Mouse (Mus musculus) bone marrow macrophage, adult 2 months (primary cell): ENCODE results near the gene Mcrs1. TPM values are rescaled to one million over a fixed set of nuclear protein-coding genes. Genes with fewer than 3 reads are reported as not detected.
"Not testable (repeated sequence)": the region's sequence is repeated elsewhere in the genome, so short reads cannot be mapped to it uniquely, and the experiment has no call there.

ENCODE experiments used
- H3K27ac ChIP-seq: 2 replicates; pipeline ENCODE4 v1.5.1; 2012; ENCODE audit warnings: low read depth, low read length; ENCODE audit not compliant: insufficient read depth
- H3K4me1 ChIP-seq: 2 replicates; pipeline ENCODE4 v1.6.1; 2012; ENCODE audit warnings: low read length; ENCODE audit not compliant: control insufficient read depth, insufficient read depth
- H3K4me3 ChIP-seq: 2 replicates; pipeline ENCODE4 v1.5.1; 2012; ENCODE audit warnings: mild to moderate bottlenecking, low read length, moderate library complexity; ENCODE audit not compliant: insufficient read depth
- CTCF ChIP-seq: IDR thresholded peaks from 2 replicates; pipeline ENCODE4 v1.5.1; 2012; ENCODE audit warnings: low read depth, mild to moderate bottlenecking, low read length, moderate library complexity
- POLR2A ChIP-seq: IDR thresholded peaks from 2 replicates; pipeline ENCODE4 v1.6.1; 2012; ENCODE audit warnings: mild to moderate bottlenecking, low read depth, low read length, borderline replicate concordance
- polyA plus RNA-seq: library from polyadenylated mRNA; stranded (reverse); fragments of >200 nt; gene quantifications from 2 replicates; pipeline ENCODE4 v1.2.4, GENCODE M21; 2012; ENCODE audit not compliant: missing spikeins, insufficient read depth, insufficient read length

The Mcrs1 gene
- polyA plus RNA-seq, 1 experiment = 29.9 TPM

DNA sequence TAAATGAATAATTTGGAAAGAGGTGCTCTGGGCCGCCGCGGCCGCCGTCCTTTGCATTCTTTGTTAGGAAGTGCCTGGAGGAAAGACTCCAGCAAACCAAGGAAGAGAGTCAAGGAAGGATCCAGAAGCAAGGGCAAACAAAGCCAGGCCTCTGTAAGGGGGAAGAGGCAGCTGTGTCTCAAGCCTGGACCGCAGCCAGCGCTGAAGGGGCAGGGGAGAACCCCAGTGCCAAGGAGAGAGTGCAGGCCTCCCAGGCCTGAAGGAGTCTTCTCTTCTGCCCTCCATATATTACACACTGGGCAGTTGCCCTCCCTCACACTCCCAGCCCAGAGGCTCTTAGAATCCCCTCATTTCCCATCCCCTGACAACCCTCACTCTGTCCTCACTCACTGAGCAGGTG, 26.5 kb upstream of the Mcrs1 start:
- TF ChIP-seq CTCF (no peak), POLR2A (no peak)
- Histone ChIP-seq H3K27ac (no peak overlapping the region), H3K4me1 (no peaks in the 10 kb centered on the region), H3K4me3 (no peak overlapping the region)

DNA sequence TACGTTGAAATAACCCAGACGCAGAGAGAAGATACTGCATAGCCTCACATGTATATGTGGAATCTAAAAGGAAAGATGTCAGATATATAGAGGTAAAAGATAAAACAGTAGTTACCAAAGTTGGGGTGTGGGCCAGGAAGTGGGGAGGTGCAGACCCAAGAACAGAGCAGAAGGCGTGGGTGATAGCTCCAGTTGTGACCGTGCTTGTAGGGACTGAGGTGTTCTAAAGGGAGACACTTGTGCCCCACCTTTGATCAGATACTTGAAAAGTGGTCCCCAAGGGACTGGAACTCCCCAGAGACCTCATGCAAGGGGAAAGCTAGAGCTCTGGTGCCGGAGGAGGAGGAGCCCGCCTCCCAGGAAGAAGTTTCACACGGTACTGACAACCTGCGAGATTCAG, 24.3 kb upstream of the Mcrs1 start:
- TF ChIP-seq CTCF = no peak
- no peak for TF ChIP-seq POLR2A
- H3K4me3 ChIP-seq = no peak overlapping the region
- H3K4me1 ChIP-seq = no peaks in the 10 kb centered on the region
- H3K27ac ChIP-seq = no peak overlapping the region

DNA sequence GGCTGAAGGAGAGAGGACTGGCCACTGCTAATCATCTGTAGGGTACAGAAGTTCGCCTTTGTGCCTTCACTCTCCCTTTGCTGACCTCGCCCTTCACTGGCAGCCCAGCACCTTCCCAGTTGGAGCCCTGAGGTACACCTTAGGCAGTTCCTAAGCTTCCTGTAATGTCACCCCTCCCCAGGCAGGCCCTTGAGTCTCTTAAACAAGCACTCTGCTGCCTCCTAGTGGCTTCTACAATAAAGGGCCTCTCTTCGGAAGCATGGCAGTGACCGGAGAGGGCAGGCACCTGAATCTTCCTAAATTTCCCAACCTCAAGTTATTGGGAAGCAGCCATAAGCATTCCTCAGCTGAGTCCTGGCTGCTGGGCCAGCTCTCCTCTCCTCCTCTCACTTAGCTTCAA, 13.9 kb upstream of the Mcrs1 start:
- Histone ChIP-seq H3K4me3 (no peak overlapping the region), H3K27ac (no peak overlapping the region), H3K4me1 (peaks cover 3% of the 10 kb centered on the region)
- TF ChIP-seq POLR2A (no peak), CTCF (peak; percentile 84)

DNA sequence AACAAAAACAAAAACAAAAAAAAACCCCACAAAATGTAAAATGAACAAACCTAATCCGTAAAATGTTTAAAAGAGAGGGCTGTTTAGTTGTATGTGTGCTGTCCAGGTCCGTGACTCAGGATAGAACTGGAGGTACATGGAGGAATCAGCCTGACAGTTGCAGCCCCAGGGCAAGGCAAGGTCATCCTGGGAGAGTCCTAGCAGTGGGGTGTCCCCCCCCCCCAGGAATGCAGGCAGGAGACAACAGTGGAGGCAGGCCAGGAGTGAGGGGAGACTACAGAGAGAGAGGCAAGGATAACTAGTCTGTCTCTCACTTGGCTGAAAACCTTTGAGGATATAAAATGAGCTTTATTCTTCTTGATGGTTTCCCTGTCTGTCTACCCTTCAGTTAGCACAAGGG, 12.6 kb upstream of the Mcrs1 start:
- TF ChIP-seq CTCF (no peak), POLR2A (no peak)
- Histone ChIP-seq H3K4me1 (peaks cover 11% of the 10 kb centered on the region), H3K4me3 (no peak overlapping the region), H3K27ac (no peak overlapping the region)

DNA sequence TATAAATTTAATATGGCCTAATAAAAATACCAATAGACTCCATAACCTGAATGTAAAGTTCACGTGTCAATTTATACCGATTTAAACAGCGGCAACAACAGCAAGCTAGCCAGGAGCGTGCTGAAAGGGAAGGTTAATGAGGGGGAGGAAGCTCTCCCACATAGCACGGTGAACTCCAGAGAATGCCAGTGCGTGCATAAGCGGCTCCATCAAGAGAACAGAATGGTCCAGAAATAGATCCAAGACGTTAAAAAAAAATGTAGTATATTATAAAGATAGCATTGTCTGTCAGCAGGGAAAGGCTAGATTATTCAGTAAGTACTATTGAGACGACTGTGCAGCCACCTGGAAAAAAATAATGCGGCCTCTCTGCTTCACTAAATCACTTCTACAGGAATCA, 10.9 kb upstream of the Mcrs1 start:
- H3K27ac ChIP-seq = no peak overlapping the region
- H3K4me1 ChIP-seq = peaks cover 11% of the 10 kb centered on the region
- H3K4me3 ChIP-seq = no peak overlapping the region
- TF ChIP-seq POLR2A = no peak
- no peak for TF ChIP-seq CTCF

DNA sequence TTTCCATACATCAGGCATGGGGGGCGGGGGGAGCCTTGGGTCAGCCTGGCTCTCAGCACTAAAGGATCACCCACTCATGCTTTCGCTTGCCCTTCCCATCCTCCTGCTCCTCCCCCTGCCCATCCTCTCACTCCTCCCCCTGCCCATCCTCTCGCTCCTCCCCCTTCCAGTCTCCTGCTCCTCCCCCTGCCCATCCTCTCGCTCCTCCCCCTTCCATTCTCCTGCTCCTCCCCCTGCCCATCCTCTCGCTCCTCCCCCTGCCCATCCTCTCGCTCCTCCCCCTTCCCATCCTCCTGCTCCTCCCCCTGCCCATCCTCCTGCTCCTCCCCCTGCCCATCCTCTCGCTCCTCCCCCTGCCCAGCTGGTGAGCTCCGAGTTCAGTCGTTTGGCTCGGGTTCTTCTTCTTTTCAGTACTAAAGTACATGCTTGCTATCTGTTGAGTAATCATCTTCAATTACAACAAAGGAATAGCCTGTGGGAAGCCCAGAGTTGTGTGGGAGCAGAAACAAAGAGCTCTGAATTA, 8.0 kb upstream of the Mcrs1 start:
- no peak for TF ChIP-seq CTCF
- TF ChIP-seq POLR2A = no peak
- Histone ChIP-seq H3K4me1 (peaks cover 15% of the 10 kb centered on the region), H3K4me3 (peak overlapping the region; percentile 18), H3K27ac (peak overlapping the region; percentile 18)

DNA sequence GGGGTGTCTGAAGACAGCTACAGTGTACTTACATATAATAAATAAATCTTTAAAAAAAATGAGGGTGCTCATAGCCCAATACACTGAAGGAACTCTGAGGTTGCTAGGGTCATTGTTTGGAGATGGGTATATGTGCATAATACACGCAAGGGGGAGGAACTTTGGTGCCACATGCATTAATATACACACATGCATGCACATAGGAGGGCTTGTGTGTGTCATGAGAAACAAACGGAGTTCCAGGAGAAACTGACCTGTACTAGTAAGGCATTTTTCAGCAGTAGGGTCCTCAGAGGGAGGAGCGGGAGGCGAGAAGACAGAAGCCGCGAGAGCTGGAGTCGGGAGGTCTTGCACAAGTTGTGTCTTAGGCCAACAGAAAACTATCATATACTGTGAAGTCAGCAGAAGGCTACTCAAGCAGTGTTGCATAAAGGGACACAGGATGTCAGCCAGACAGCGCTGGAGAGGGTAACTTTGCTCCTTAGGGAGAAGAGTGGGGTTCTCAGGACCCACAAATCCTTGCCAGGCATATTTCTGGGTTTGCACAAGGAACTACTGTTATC, 7.5 kb upstream of the Mcrs1 start:
- H3K4me3 ChIP-seq = peak overlapping the region; percentile 18
- peak overlapping the region; percentile 10 for H3K27ac ChIP-seq
- TF ChIP-seq POLR2A = no peak
- no peak for TF ChIP-seq CTCF
- peaks cover 19% of the 10 kb centered on the region for H3K4me1 ChIP-seq

DNA sequence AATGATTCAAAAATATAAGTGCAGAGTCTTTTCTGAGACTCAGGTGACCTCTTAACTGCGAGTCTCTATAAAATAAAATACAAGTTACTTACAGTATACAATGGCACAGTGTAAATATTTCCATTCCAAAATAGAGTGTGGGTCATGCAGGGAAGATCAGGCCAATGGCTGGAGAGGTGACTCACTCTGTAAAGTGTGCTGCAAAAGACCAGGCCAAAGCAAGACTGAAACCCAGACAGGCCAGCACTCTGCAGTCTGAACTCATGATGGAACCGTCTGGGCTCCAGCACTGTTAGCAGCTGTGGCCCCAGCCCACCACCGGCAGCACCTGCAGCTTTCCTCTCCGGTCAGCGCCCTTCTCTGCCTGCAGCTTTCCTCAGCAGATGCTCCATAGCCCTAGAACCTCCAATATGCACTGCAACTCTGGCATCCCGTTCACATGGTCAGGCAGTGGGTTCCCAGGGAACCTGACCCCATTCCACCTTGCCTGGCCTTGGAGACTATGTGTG, 3.5 kb upstream of the Mcrs1 start:
- TF ChIP-seq POLR2A (no peak), CTCF (no peak)

DNA sequence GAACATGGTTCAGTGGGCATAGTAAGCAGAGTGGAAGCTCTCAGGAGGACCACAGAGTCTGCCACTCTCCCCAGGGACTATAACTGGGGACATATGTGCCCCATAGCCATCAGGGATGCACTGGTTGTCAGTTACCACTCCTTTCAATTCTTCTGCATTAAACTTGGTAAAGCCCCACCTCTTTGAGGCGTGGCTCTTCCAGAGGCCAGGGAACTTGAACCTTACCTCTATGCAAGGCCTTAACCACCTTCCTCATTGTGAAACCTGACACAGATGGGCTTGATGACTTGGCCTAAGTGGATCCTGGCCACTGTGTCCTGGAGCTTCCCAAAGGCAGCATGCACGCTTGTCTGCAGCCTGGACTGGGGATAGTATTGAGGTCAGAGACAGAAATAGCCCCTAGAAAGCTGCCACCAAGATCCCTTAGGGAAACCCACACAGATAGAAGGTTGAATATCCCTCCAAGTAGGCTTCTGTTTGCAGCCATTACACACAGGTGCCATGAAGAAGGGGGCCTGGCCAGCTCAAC, 2.8 kb upstream of the Mcrs1 start:
- Histone ChIP-seq H3K27ac (no peak overlapping the region), H3K4me1 (peaks cover 17% of the 10 kb centered on the region), H3K4me3 (no peak overlapping the region)
- TF ChIP-seq POLR2A (no peak), CTCF (no peak)

More for the DNA sequence above, 3.5 kb upstream of the Mcrs1 start:
- no peak overlapping the region for H3K27ac ChIP-seq
- H3K4me3 ChIP-seq = no peak overlapping the region
- H3K4me1 ChIP-seq = peaks cover 20% of the 10 kb centered on the region

DNA sequence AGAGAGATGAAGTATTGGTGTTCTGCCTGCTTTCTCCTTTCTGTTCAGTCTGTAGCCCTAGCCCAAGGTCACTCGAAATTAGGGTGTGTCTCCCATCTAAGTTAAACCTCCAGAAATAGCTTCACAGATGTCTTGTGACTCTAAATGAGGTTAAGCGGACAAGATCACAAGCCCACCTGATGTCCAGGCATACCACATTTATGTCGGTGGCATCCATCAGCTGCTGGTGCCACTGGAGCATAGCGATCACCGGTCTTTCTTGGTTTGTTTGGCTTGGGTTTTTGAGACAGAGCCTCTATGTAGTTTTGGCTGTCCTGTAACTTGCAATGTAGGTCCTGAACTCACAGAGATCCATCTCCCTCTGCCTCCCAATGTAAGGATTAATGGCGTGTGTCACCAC, 2.0 kb upstream of the Mcrs1 start:
- TF ChIP-seq CTCF (no peak), POLR2A (no peak)
- H3K27ac ChIP-seq = no peak overlapping the region
- peaks cover 15% of the 10 kb centered on the region for H3K4me1 ChIP-seq
- H3K4me3 ChIP-seq = no peak overlapping the region

DNA sequence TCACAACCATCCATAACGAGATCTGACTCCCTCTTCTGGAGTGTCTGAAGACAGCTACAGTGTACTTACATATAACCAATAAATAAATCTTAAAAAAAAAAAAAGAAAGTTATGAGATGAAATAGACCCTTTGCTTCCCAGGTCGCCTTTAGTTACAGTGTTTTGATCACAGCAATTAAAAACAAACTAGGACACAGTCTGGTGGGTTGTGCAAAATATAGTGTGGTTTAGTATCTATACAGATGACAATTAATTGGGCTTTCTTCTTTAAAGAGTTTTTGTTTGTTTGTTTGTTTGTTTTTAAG, 1.4 kb upstream of the Mcrs1 start:
- Histone ChIP-seq H3K4me3 (peak overlapping the region; percentile 76; the same call in 1 of the 2 replicates), H3K4me1 (peaks cover 15% of the 10 kb centered on the region)
- H3K27ac ChIP-seq = not testable (repeated sequence)
